Mouse (Mus musculus) c-Kit-negative CD71-positive TER-119-positive erythroid progenitor cells, embryonic 14.5 days (primary cell): ENCODE data around the gene Il17re.

Experiments
- DNase-seq: peaks from one replicate; pipeline ENCODE4 v3.0.0-alpha.2; 2013; ENCODE audit warnings: low read depth, low spot score

Gene Il17re

DNA sequence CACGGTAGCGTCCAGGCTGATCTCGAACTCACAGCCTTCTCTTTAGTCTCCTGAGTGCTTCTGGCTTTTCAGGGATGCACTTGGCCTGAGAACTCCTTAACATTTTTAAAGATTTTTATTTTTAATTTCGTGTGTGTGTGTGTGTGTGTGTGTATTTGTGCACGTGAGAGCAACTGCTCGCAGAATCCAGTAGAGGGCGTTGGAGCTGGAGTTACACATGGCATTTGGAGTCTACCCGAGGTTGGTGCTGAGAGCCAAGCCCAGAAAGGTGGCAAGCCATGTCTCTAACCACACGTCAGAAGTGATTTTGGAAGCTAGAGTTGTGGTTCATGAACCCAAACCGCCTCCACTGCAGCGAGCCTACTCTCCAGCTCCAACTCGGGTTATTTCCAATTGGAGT lies 15.2 kb upstream of the Il17re start:
- DNase-seq, result no peak

DNA sequence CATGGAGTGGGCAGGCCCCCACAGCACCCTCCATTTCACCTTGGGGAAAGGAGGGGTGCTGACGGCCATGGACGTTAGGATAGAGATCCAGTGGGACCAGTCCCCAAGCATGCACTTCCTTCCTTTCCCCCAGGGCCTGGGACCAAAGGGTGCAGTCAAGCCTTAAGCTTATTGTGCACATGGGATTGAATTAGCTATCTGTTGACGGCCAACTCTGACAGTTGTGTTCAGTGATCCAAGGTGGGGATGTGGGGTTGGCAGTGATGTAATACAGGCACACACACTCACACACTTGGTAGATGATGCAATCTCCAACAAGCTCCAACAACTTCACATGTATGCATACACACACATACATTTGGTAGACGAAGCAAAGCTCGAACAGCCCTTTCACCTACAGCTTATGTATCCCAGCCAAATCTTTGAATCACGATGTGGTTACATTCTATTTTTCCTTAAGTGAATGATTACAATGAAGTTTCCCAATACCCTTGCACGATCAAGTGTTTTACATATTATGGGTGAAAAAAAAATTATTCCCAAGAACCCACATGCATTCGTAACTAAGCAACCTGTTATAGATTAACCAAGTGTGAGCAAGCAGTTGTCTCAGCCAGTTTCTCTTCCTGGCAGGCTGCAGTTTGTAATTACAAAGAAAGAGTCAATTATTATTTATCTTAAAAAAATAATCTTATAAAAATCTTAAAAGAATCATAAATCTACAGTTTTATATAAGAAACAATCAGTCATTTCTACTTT lies 13.9 kb upstream of the Il17re start:
- no peak for DNase-seq

DNA sequence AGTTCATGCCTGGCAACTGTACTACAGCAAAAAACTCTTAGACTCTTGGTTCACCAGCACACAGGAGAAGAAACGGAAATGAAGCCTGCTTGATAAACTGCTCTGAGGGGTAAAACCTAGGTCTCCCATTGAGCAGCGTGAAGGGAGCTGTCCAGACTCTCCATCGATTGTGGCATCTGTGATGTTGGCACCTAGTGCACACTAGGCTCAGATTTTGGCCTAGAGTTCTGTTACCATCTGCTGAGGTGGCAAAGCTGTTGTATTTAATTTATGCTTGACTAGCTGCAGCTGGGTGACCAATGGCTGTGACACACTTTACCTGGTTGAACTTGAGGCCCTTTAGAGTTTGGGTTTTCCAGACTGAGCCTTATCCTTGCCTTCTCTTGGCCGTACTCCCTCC lies 10.6 kb upstream of the Il17re start:
- DNase-seq, result no peak

DNA sequence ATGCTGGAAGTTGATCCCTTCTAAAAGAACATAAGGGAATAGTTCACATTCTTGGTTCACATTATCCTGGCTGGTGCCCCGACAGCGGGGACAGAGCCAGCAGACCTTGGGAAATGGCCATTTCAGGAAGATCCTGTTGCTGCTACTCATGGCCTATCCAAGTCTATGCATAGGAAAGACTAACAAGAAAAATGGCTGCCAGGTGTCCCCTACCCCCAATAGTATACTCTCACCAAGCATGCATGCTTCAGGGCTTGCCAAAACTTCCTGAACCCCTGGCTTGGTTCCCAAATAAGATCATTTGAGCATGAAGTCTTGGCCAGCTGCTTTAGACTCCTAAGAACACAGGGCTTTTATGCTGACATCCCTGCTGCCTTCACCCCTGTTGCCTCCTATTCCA lies 6.4 kb upstream of the Il17re start:
- no peak for DNase-seq

DNA sequence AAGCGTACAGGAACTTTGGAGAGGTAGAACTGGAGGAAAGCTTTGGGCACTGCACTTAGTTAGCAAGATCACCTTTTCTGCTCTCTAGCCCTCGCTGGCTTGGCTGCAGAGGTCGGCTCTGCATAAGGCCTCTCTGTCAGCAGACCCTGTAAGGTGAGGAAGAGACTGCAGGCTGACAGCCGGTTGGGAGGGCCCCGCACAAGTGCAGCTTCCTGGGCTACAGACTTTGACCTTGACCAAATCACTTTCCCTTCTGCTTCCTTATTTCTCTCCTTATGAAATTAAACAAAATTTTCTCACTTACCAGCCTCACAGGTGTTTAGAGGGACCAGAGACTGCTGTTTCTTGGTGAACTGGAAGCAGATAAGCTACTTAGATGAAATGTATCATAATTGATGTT lies 3.3 kb upstream of the Il17re start:
- no peak for DNase-seq

DNA sequence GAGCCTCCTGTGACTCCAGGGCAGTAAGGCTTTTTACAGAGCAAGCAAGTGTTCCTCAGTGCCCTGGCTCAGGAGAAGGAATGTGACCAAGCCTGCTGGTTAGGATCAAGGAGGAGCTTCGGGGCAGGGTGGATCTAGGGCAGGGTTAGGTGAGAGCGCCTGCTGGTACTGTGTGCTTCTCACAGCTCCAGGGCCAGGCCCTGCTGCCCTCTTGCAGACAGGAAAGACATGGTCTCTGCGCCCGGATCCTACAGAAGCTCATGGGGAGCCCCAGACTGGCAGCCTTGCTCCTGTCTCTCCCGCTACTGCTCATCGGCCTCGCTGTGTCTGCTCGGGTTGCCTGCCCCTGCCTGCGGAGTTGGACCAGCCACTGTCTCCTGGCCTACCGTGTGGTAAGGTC lies 351 bp downstream of the Il17re start:
- no peak for DNase-seq

DNA sequence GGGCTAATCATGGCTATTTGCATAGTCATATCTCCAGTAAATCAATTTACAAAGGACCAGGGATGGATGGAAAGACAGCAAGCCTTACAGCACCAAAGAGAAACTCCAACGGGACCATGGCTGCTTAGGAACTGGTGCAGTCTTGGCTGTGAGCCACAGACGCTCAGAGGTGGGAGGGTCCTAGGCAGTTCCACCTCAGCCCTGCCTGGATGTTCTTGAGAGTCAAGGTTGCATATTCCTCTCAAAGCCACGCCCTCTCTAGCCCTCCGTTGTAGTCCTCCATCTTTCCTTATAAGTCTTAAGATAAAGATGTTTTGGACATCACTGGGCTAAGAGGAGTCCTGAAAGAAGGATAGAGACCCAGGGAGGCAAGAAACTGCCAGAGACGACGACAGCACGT lies 5.8 kb downstream of the Il17re start:
- no peak for DNase-seq

DNA sequence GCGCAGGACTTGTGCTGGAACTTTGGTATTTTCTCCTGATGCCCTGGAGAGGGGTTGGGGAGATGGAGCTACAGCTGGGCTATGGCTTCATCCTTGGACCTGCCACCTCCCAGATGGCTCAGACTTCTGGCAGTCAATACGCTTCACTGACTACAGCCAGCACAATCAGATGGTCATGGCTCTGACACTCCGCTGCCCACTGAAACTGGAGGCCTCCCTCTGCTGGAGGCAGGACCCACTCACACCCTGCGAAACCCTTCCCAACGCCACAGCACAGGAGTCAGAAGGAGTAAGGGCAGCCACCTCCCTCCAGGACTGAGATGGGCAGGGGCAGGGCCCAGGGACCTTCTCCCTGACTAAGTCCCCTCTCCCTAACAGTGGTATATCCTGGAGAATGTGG lies 7.3 kb downstream of the Il17re start:
- DNase-seq, result no peak

DNA sequence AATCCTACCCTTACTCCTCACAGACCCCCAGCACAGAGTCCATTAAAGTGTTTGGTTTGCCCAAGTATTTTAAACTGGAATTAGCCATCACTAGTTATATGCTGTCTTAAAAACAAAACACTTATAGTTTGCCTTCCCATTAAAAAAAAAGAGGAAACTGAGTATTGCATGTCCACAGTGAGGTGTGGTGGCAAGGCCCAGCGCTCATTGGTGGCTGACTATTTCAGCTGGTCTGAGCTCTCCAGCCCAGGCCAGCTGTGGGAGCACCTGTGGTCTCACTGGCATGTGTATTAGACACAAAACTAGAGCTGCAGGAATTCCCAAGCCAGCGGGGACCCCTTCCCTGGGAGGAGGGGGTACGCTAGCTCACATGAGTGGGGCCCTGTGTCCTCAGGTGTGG lies 10.2 kb downstream of the Il17re start:
- no peak for DNase-seq

DNA sequence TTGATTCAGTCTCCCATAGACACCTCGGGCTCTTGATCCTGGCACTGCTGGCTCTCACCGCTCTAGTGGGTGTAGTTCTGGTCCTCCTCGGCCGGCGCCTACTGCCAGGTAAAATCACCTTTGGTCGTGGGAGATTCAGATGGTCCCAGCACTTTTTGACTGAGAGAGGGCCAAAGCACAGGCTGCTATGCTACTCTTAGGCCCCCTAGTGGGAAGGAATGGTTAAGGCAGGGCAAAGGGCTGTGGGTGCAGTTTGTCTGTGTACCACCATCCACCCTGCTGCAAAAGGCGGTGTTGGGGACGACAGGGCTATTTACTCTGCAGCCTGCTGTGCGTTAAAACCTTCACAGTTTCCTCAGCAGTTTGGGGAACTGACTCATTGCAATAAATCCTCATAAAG lies 10.7 kb downstream of the Il17re start:
- no peak for DNase-seq

DNA sequence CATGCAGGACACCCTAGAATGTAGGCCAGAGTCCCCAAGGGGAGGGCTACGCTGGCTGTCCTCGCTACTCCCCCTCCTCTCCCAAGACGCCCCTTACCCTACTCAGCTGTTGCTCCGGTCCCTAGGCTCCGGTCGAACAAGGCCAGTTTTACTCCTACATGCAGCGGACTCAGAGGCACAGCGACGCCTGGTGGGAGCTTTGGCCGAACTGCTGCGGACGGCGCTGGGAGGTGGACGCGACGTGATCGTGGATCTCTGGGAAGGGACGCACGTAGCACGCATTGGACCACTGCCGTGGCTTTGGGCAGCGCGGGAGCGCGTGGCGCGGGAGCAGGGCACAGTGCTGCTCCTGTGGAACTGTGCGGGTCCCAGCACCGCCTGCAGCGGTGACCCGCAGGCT lies 11.1 kb downstream of the Il17re start:
- DNase-seq, result no peak

DNA sequence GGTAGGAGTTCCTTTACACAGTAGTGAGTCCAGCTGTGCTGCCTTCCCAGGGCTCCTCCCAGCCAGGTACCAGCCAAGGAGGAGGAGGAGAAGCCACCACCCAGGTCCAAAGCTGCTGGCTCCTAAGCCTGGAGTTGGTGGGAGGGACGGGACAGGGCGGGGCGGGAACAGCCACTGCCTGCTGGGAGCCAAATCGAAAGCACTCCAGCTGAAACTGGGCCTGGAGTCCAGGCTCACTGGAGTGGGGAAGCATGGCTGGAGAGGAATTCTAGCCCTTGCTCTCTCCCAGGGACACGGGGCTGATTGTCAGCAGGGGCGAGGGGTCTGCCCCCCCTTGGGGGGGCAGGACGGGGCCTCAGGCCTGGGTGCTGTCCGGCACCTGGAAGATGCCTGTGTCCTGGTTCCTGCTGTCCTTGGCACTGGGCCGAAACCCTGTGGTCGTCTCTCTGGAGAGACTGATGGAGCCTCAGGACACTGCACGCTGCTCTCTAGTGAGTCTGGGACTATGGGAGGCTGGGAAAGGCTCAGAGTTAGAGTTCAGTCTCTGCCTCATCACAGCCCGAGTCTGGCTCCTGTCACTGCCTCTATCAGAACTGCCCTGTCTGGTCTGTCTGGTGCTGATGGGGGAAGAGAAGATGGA lies 13.1 kb downstream of the Il17re start, which contains the start of gene Il17rc:
Gene Il17rc, plus strand, starts transcription at position 131 of the 640 bp plus-strand sequence.
- no peak for DNase-seq

DNA sequence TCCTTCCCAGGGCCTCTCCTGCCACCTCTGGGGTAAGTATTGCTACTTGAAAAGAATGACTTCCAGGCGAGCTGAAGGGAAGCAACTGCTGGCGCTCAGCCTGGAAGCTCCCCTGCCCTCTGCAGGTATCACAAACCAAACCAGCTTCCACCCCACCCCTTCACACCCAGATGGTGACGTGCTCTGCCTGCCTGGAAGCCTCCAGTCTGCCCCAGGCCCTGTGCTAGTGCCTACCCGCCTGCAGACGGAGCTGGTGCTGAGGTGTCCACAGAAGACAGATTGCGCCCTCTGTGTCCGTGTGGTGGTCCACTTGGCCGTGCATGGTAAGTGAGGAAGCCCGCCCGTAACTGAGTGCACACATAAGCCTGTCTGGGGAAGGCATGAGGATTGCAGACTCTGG lies 13.8 kb downstream of the Il17re start:
- no peak for DNase-seq

DNA sequence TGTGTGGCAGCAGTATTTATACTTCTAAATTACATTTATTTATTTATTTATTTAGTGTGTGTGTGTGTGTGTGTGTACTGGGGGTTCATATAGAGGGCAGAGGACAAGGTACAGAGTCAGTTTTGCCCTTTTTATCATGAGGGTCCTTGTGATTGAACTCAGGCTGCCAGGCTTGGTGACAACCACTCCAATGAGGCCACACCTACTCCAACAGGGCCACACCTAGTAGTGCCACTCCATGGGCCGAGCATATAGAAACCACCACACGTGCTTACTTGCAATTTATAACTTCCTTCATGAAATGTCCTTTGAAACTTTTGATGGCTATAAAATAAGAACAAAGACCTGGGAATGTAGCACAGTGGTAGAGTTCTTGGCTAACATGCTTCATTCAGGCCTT lies 15.0 kb downstream of the Il17re start:
- DNase-seq, result no peak

DNA sequence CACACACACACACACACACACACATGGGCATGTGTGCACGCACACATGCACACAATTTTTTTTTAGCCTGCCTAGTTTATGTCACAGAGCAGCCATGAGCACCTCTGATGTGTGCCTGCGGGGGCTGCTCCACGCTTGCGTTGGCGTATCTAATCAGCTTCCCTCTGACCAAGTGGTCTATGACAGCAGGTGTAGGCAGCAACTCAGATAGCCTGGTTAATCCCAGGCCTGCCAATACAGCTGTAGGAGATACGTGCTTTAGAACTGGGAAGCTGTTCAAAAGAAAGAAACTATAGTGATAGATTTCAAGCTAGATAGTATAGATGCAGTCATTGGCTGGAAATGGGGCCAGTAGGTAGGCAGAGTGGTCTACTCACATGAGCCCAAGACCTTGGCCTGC lies 15.4 kb downstream of the Il17re start:
- DNase-seq, result no peak

DNA sequence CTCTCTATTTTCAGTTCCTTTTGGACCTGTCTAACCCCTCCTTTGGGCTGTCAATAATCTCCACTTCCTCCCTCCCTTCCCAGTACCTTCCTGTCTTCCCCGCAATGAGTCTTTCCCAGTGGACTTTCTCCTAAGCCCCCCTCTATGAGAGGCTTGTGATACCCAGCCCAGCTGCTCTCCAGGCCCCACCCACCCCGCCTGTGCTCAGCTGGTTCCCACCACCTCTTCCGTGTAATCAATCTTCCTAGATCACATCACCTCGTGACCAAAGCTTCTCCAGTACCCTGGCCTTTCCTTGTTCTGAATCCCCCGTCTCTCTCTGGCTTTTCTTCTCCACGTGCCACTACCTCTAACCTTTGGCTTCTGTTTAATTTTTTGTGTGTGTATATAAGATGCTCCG lies 19.1 kb downstream of the Il17re start:
- no peak for DNase-seq

DNA sequence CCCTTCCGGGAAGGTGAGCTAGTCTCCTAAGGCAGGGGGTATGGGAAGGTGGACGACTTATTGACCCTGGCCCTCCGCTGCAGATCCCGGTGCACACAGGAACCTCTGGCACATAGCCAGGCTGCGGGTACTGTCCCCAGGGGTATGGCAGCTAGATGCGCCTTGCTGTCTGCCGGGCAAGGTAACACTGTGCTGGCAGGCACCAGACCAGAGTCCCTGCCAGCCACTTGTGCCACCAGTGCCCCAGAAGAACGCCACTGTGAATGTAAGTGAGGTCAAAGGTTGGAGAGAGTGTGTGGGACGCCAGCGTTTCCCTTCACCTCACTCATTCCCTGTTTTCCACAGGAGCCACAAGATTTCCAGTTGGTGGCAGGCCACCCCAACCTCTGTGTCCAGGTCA lies 20.6 kb downstream of the Il17re start:
- no peak for DNase-seq

DNA sequence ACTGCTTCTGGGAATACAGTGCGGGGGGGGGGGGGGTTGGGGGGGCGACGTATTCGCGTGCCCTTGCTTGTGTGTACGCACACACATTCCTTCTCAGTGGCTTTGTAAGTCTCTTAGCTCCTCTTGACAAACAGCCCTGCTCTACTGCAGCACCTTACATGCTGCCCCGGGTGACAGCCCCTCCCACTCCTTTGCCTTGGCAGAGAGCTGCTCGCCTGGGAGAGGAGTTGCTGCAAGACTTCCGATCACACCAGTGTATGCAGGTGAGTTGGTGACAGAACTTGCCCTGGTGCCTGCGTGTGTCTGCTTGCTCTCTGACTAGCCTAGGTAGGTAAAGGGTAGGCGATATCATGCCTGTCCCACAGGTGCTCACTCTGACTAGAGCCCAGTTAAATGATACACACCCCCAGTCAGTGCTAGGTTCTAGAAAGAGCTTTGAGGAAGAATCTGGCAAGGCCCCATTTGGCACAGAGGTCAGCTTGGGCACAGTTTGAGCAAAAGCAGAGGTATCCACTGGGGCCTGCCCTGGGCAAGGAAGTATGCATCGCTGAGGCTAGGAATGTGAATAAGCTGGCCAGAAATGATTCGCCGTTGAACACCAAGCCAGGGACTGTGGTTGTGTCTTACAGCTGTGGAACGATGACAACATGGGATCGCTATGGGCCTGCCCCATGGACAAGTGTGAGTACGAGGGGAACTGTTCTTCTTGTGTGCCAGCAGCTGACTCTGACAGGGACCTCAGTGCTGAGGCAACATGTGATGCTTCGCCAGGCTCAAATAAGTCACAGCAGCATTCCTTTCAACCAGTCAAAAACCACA lies 22.5 kb downstream of the Il17re start:
- no peak for DNase-seq

DNA sequence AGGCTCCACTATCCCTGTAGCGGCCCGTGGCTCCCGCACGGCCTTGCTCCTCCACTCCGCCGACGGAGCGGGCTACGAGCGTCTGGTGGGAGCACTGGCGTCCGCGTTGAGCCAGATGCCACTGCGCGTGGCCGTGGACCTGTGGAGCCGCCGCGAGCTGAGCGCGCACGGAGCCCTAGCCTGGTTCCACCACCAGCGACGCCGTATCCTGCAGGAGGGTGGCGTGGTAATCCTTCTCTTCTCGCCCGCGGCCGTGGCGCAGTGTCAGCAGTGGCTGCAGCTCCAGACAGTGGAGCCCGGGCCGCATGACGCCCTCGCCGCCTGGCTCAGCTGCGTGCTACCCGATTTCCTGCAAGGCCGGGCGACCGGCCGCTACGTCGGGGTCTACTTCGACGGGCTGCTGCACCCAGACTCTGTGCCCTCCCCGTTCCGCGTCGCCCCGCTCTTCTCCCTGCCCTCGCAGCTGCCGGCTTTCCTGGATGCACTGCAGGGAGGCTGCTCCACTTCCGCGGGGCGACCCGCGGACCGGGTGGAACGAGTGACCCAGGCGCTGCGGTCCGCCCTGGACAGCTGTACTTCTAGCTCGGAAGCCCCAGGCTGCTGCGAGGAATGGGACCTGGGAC lies 24.3 kb downstream of the Il17re start:
- DNase-seq, result no peak

DNA sequence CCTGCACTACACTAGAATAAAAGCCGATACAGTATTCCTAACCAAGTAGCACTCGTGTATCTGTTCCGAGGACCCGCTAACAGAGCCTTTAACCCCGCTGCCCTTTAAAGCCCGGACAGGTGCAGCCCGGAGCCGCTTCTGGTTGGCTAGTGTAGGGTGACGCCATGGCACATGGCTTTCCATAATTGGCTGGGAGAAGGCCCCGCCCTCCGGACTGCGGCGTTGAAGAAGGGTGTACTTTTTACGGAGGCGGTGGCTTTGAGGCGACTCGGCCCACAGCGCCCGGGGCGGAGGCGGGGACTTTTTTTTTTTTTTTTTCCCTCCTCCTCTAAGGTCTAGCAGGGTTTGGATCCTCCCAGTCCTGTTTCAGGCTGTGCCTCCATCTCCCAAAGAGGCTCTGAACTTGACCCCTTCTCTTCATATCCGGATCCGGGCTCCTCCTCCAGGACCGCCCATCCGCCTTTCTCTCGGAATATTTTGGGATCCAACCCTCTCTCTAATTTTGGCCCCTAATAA lies 24.9 kb downstream of the Il17re start, which contains the start of gene Creld1:
Gene Creld1, plus strand, starts transcription at position 198 of the 516 bp plus-strand sequence.
- DNase-seq, result peak; percentile 90

DNA sequence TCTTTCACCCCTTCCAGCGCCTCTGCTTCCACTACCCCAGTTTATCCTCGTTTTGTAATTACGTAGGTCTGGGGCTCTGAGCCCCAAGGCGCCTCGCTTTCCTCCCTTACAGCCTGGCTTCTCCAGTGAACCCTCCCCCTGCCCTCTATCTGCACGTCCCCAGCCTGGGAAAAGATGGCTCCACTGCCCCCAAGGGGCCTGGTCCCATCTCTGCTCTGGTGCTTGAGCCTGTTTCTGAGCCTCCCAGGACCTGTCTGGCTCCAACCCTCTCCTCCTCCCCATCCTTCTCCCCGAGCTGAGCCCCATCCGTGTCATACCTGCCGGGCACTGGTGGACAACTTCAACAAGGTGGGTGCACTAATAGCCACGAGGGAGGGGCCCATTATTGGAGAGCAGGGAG lies 25.4 kb downstream of the Il17re start:
- no peak for DNase-seq

DNA sequence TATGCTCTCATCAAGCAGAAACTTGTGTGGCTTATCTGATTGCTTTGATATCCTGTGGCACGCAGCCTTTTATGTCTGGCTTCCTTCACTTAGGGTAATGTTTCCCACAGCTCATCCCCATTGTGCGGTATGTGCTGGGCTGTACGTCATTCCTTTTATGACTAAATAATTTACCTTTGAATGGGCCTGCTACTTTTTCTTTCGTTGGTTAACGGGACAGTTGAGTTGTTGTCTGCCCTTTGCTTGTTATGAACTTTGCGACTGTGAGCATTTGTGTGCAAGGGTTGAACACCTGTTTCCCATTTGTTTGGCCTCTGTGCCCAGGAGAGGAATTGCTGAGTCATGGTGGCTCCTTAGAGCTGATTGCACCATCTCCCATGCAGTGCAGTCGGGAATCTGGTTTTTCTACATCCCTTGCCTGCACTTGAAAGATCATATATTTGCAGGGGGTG lies 28.9 kb downstream of the Il17re start:
- no peak for DNase-seq
